Mouse (Mus musculus) embryonic fibroblast, embryonic 13.5 days (primary cell): ENCODE measurements around the gene Raf1.

ENCODE experiments used
- CTCF ChIP-seq: IDR thresholded peaks from 2 replicates; pipeline ENCODE4 v1.5.1; 2011; ENCODE audit warnings: mild to moderate bottlenecking, control low read depth, low read length, moderate library complexity, borderline replicate concordance; ENCODE audit not compliant: insufficient read depth
- POLR2A ChIP-seq: IDR thresholded peaks from 2 replicates; pipeline ENCODE4 v1.6.1; 2011; ENCODE audit warnings: low read depth, mild to moderate bottlenecking, control low read depth, low read length, moderate library complexity

DNA sequence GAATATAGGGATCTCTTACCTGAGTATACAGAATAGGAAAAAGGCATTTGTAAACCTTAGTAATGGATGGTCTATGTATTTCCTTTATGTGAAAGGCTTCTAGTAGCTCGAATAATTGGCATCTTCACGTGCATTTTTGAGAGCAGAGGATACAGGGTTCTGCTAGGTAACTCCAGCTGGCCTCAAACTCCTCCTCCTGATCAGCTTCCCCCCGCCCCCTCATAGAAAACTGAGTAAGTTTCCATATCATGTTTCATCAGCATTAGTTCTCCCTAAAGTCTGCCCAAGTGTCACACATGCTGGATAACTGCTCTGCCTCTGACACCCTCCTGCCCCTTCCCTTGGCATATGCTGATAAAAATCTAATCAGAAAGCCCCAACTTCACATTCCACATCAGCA lies 95.6 kb downstream of the Raf1 start:
- no peak for TF ChIP-seq POLR2A
- TF ChIP-seq CTCF = no peak
